Mouse (Mus musculus): ENCODE data around the gene Olfr316. TPM values are rescaled to one million over a fixed set of nuclear protein-coding genes. Genes with fewer than 3 reads are reported as not detected.

Gene Olfr316
- polyA plus RNA-seq (2015; fragmentation: Nextera tagmentation; extraction: Ambion mirVana), result not detected in 2 replicates

DNA sequence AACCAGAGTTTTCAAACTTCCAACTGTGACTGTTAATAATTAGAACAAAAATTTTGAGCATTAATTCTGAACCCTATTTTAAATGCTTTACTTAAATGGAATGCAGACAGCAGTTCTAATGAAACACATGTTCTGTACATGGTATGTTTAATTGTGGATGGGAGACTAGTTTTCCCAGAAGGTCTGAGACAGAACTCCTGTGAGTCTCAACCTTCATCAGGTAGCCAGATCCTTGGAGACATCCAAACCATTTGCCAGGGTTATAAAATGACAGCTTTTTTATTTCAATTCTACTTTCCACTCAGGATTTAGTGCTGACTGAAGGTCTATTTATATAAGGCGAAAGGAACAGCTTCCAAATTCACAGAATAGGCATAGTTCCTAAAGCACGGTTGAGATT, at the start of gene Olfr316:
TSS of gene Olfr316 (plus strand) at position 301 of the 400 bp plus-strand sequence.

DNA sequence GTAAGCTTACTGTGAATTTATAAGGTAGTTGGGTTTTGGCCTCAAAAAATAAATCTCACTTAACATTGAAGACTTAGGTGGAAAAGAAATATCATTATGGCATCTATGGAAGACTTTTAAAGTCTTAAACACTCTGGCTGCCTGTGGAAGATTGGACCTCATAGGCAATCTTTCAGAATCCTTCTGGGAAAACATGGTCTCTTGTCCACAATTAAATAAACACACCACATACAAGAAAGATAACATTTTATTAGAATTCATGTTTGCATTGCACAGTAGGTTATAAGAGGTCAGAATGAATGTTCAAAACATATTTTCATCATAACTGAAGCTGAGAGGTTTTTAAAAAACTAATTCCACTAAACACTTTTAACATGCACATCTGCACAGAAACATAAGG, 28.6 kb upstream of the Olfr316 start, which contains the start of gene Olfr318:
TSS of gene Olfr318 (minus strand) at position 101 of the 400 bp plus-strand sequence.

DNA sequence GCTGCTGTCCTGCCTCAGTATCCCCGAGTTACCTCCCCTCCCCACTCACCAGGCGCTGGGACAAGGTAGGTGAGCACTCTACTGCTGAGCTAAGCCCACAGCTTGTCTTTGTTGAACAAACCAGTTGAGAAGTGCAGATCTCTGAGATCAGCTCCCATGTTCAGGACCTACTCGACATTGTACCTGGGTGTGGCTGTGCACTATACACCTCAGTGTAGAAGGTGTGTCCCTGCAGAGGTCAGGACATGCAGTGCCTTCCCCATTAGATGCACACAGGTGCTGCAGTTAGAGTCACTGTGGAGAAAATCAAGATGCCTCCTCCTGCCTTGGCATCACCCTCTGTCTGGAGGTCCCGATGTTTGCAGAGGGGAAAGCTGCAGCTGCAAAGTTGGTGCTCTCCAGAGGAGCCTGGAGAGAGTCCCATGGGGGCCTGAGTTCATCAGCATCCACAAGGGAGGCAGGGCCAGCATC, 13.7 kb upstream of the Olfr316 start, which contains the start of gene Olfr317:
TSS of gene Olfr317 (minus strand) at position 421 of the 471 bp plus-strand sequence.

DNA sequence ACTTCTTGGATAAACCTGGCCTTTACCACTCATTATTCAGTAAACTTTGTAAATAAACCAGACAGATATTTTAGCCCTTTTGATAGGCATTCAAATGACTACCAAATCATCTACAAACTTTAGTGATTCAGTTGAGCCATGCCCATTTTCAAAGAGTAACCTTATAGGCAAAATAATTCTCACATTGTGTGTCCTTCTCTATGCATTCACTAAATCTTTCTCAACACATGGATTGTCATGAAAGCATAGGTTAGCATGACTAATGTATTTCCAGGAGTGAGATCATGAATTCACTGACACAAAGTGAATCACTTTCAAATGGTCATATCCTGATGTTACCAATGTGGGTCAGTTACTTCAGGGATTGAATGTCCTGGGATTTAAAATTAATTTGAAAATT, 20.4 kb downstream of the Olfr316 start, which contains the start of gene Olfr315:
TSS of gene Olfr315 (plus strand) at position 301 of the 400 bp plus-strand sequence.

DNA sequence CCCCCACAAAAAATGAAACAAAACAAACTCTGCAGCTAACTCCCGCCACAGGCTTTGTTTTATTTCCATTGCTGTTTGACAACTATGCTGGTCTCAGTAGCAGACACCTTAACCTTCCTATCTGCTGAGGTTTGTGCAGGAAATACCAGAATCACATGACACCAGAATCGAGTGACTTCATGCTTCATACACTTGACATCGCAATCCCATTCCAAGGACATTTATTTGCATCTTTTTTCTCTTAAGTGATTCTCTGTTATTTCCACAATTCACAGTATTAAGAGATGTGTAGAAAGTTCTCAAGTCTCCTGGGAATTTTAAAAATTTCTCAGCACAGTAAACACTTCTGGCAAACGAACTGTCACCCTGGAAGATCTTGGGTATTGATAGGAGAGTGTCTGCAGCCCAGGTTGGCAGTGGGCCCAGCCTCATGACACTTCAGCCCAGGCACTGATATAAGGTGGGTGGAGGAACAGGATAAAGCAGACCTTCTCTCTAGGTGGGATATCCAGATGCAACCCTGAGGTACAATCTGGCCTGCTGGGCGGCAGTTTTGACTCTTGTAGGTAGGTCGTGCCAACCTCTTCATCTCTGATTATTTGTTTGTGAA, 30.1 kb downstream of the Olfr316 start, which contains the start of gene Olfr314:
TSS of gene Olfr314 (plus strand) at position 473 of the 610 bp plus-strand sequence.

DNA sequence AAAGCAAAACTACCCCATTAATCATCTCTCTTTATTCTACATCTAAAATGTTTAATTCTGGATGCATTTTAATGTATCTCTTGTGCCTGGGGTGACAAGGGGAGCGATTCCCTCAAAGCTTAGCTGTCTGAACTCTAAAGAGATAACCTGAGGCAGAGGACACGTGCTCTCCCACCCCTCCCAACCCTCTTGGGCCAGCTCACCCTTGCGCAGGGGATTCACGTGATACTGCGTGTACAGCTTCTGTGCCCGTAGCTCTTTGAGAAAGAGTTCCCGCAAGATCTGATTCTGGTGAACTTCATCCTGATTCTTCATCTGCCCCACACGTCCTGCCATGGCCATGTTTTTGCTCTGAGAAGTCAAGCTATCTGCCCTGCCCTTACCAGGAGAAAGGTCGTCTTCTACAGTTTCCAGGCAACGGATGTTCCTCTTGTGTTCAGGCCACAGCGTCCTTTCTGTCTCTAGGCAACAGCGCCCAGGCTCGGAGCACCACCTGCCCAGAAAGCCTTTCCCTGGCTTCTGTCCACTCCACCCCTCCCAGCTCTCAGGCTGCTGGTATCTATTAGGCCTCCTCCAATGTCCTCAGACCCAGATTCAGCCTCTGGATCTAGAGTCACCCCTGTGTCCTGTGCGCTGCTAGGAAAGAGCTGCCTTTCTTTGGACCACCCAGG, 49.2 kb downstream of the Olfr316 start, which contains the start of gene Fam183b:
TSS of gene Fam183b (minus strand) at position 403 of the 671 bp plus-strand sequence.

Other genes starting within 250 kb of the Olfr316 start
- gene Olfr330, start 217.9 kb upstream of the Olfr316 start, polyA plus RNA-seq (2015; fragmentation: Nextera tagmentation; extraction: Ambion mirVana), result not detected in 2 replicates
- not detected in 2 replicates for gene Olfr329-ps, start 206.3 kb upstream of the Olfr316 start, polyA plus RNA-seq (2015; fragmentation: Nextera tagmentation; extraction: Ambion mirVana)
- gene Olfr328, start 197.1 kb upstream of the Olfr316 start, polyA plus RNA-seq (2015; fragmentation: Nextera tagmentation; extraction: Ambion mirVana), result 0.07 TPM in 1 of 2 replicates, not detected in the other
- not detected in 2 replicates for gene Olfr224, start 182.2 kb upstream of the Olfr316 start, polyA plus RNA-seq (2015; fragmentation: Nextera tagmentation; extraction: Ambion mirVana)
- gene Olfr325, start 175.0 kb upstream of the Olfr316 start, polyA plus RNA-seq (2015; fragmentation: Nextera tagmentation; extraction: Ambion mirVana), result not detected in 2 replicates
- gene Olfr324, start 157.6 kb upstream of the Olfr316 start, polyA plus RNA-seq (2015; fragmentation: Nextera tagmentation; extraction: Ambion mirVana), result not detected in 2 replicates
- 0.14 and 0.19 TPM in 2 replicates for gene 2210407C18Rik, start 136.7 kb upstream of the Olfr316 start, polyA plus RNA-seq (2015; fragmentation: Nextera tagmentation; extraction: Ambion mirVana)
- gene Olfr323, start 122.2 kb upstream of the Olfr316 start, polyA plus RNA-seq (2015; fragmentation: Nextera tagmentation; extraction: Ambion mirVana), result not detected in 2 replicates
- 12.8 and 13.1 TPM in 2 replicates for gene Trim58, start 112.3 kb upstream of the Olfr316 start, polyA plus RNA-seq (2015; fragmentation: Nextera tagmentation; extraction: Ambion mirVana)
- gene Olfr322, start 94.0 kb upstream of the Olfr316 start, polyA plus RNA-seq (2015; fragmentation: Nextera tagmentation; extraction: Ambion mirVana), result 0.04 TPM in 2 replicates
- not detected in 2 replicates for gene Olfr320, start 71.6 kb upstream of the Olfr316 start, polyA plus RNA-seq (2015; fragmentation: Nextera tagmentation; extraction: Ambion mirVana)
- not detected in 2 replicates for gene Olfr319, start 53.6 kb upstream of the Olfr316 start, polyA plus RNA-seq (2015; fragmentation: Nextera tagmentation; extraction: Ambion mirVana)
- not detected in 2 replicates for gene Olfr318, start 28.7 kb upstream of the Olfr316 start, polyA plus RNA-seq (2015; fragmentation: Nextera tagmentation; extraction: Ambion mirVana)
- not detected in 2 replicates for gene Olfr317, start 13.5 kb upstream of the Olfr316 start, polyA plus RNA-seq (2015; fragmentation: Nextera tagmentation; extraction: Ambion mirVana)
- not detected in 2 replicates for gene Olfr315, start 20.5 kb downstream of the Olfr316 start, polyA plus RNA-seq (2015; fragmentation: Nextera tagmentation; extraction: Ambion mirVana)
- gene Olfr314, start 30.2 kb downstream of the Olfr316 start, polyA plus RNA-seq (2015; fragmentation: Nextera tagmentation; extraction: Ambion mirVana), result not detected in 2 replicates
- not detected in 2 replicates for gene Fam183b, start 49.2 kb downstream of the Olfr316 start, polyA plus RNA-seq (2015; fragmentation: Nextera tagmentation; extraction: Ambion mirVana)
- not detected in 2 replicates for gene Olfr313, start 62.3 kb downstream of the Olfr316 start, polyA plus RNA-seq (2015; fragmentation: Nextera tagmentation; extraction: Ambion mirVana)
- gene Olfr312, start 76.5 kb downstream of the Olfr316 start, polyA plus RNA-seq (2015; fragmentation: Nextera tagmentation; extraction: Ambion mirVana), result not detected in 2 replicates
- not detected in 2 replicates for gene Olfr311, start 86.5 kb downstream of the Olfr316 start, polyA plus RNA-seq (2015; fragmentation: Nextera tagmentation; extraction: Ambion mirVana)
- 2.7 and 3.0 TPM in 2 replicates for gene Gm12258, start 94.4 kb downstream of the Olfr316 start, polyA plus RNA-seq (2015; fragmentation: Nextera tagmentation; extraction: Ambion mirVana)
- gene 2810021J22Rik, start 114.5 kb downstream of the Olfr316 start, polyA plus RNA-seq (2015; fragmentation: Nextera tagmentation; extraction: Ambion mirVana), result 2.2 and 4.1 TPM in 2 replicates
- 6.0 and 6.6 TPM in 2 replicates for gene Zfp39, start 151.5 kb downstream of the Olfr316 start, polyA plus RNA-seq (2015; fragmentation: Nextera tagmentation; extraction: Ambion mirVana)
- 22.2 and 26.7 TPM in 2 replicates for gene Btnl10, start 165.2 kb downstream of the Olfr316 start, polyA plus RNA-seq (2015; fragmentation: Nextera tagmentation; extraction: Ambion mirVana)
- 175 TPM in 2 replicates for gene Rnf187, start 186.2 kb downstream of the Olfr316 start, polyA plus RNA-seq (2015; fragmentation: Nextera tagmentation; extraction: Ambion mirVana)
- gene Hist3h2ba, start 196.2 kb downstream of the Olfr316 start, polyA plus RNA-seq (2015; fragmentation: Nextera tagmentation; extraction: Ambion mirVana), result 14.6 and 17.4 TPM in 2 replicates
- gene Hist3h2a, start 202.0 kb downstream of the Olfr316 start, polyA plus RNA-seq (2015; fragmentation: Nextera tagmentation; extraction: Ambion mirVana), result 26.0 and 27.0 TPM in 2 replicates
- 0.08 and 0.17 TPM in 2 replicates for gene Trim17, start 202.0 kb downstream of the Olfr316 start, polyA plus RNA-seq (2015; fragmentation: Nextera tagmentation; extraction: Ambion mirVana)
- gene Trim11, start 225.4 kb downstream of the Olfr316 start, polyA plus RNA-seq (2015; fragmentation: Nextera tagmentation; extraction: Ambion mirVana), result 14.6 and 17.4 TPM in 2 replicates

All from spleen, postnatal 0 days (tissue).